In the genomic region with DNA sequence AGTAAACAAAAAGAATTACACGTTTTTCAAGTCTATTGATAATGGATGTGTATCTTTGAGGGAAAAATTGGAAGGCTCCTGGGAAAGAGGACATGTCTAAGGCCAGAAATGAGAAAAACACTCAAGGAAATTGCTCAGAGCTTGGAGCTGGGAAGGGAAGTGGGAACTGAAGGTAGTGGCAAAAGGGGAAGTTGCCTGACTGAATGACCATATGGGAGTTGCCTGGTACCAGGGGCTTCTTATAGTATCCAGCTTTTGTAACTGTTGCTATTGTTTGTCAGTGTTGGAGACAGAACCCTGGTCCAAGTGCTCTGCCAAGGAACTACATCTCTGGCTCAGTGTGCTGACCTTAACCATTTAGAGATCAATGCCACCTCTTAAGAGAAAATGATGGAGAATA, we compare ENCODE assay signal across 18 mouse cellular contexts. TPM values are rescaled to one million over a fixed set of nuclear protein-coding genes. Genes with fewer than 3 reads are reported as not detected.
"Had no signal": no experiment of that assay in that cellular context is flagged by ENCODE, and none has a peak within 500 bp of the region (broad histone marks: within the 10 kb centered on the region; RNA-seq: fewer than 3 reads in every experiment).

No protein-coding gene starts in this region.

- H3K4me1 ChIP-seq: limb, embryonic 10.5 days; midbrain, embryonic 13.5 days had no signal

- H3K9ac ChIP-seq: lung, embryonic 14.5 days; midbrain, embryonic 13.5 days had no signal

- ATAC-seq: midbrain, embryonic 13.5 days had no signal

- H3K9me3 ChIP-seq: limb, embryonic 10.5 days; midbrain, embryonic 13.5 days had no signal

- H3K4me3 ChIP-seq: left cerebral cortex, adult 2 months; limb, embryonic 10.5 days; midbrain, embryonic 13.5 days had no signal

- H3K27me3 ChIP-seq: midbrain, embryonic 13.5 days had no signal

- H3K4me2 ChIP-seq: liver, embryonic 11.5 days; lung, embryonic 14.5 days; midbrain, embryonic 13.5 days had no signal

- H3K27ac ChIP-seq: left cerebral cortex, adult 2 months; limb, embryonic 10.5 days; midbrain, embryonic 13.5 days; stomach, postnatal 0 days had no signal

- DNase-seq: kidney, postnatal 10 days; kidney, postnatal 4 days; lung, embryonic 14.5 days; lung, postnatal 10 days; lung, postnatal 4 days; right cerebral cortex, adult 18-20 months; right cerebral cortex, postnatal 25 days; thymus, postnatal 14 days had no signal

RNA-seq across cellular contexts. Expression of a gene that starts 15.2 kb away (rescaled TPM):
- polyA plus RNA-seq: small intestine, adult 2 months had no signal

RNA-seq across cellular contexts. Expression of a gene that starts 44.4 kb away (rescaled TPM):
- total RNA-seq: layer of hippocampus, adult 8-10 months; layer of hippocampus, postnatal 25 days; left cerebral cortex, adult 2 months; left cerebral cortex, postnatal 14 days; midbrain, postnatal 0 days had no signal
- polyA plus RNA-seq: small intestine, adult 2 months; stomach, postnatal 0 days had no signal
